Mouse (Mus musculus) hindbrain, embryonic 14.5 days (tissue): ENCODE results near the gene Plxnb1. TPM values are rescaled to one million over a fixed set of nuclear protein-coding genes. Genes with fewer than 3 reads are reported as not detected.

Experiments used
- ATAC-seq: fragments of 200-750 bp; cut with Nextera tagmentation; 2 replicates; pipeline ENCODE4 v1.8.0; 2017; ENCODE audit warnings: moderate number of reproducible peaks, mild to moderate bottlenecking, moderate TSS enrichment, moderate library complexity; ENCODE audit not compliant: low FRiP score
- DNase-seq: peaks from one replicate; pipeline ENCODE4 v3.0.0-alpha.2; 2015; ENCODE audit warnings: low spot score
- H3K27ac ChIP-seq: fragments of 300-500 bp; sonication (generic); 2 replicates; pipeline ENCODE4 v1.5.1; 2014; ENCODE audit warnings: mild to moderate bottlenecking, moderate library complexity
- H3K27me3 ChIP-seq: fragments of 300-500 bp; sonication (generic); 2 replicates; pipeline ENCODE4 v1.6.1; 2014; ENCODE audit warnings: mild to moderate bottlenecking, low read length, mixed read lengths; ENCODE audit not compliant: control insufficient read depth, insufficient read depth
- H3K36me3 ChIP-seq: fragments of 300-500 bp; sonication (generic); replicated peaks from 2 replicates; pipeline ENCODE4 v1.6.1; 2014; ENCODE audit not compliant: control insufficient read depth, insufficient read depth
- H3K4me1 ChIP-seq: fragments of 300-500 bp; sonication (generic); replicated peaks from 2 replicates; pipeline ENCODE4 v1.6.1; 2014; ENCODE audit warnings: antibody characterized with exemption, low read length, mixed read lengths; ENCODE audit not compliant: control insufficient read depth, insufficient read depth
- H3K4me2 ChIP-seq: fragments of 300-500 bp; sonication (generic); replicated peaks from 2 replicates; pipeline ENCODE4 v1.6.1; 2014; ENCODE audit warnings: mild to moderate bottlenecking, moderate library complexity
- H3K4me3 ChIP-seq: fragments of 300-500 bp; sonication (generic); replicated peaks from 2 replicates; pipeline ENCODE4 v1.5.1; 2014; ENCODE audit warnings: mild to moderate bottlenecking, low read length
- H3K9ac ChIP-seq: fragments of 300-500 bp; sonication (generic); 2 replicates; pipeline ENCODE4 v1.6.1; 2014
- H3K9me3 ChIP-seq: fragments of 300-500 bp; sonication (generic); 2 replicates; pipeline ENCODE4 v1.6.1; 2016; ENCODE audit warnings: low read length; ENCODE audit not compliant: control insufficient read depth
- WGBS: fragments of 180-500 bp; shearing (Covaris S2); extraction: QIAGEN DNeasy Blood & Tissue Kit; methylation state at CpG from one replicate; pipeline ENCODE4 v1.1.7; 2014; 5-methylcytosine and 5-hydroxymethylcytosine counted together
- polyA plus RNA-seq: library from polyadenylated mRNA; unstranded; fragments of >200 nt; fragmentation: Nextera tagmentation; extraction: Ambion mirVana; gene quantifications from 2 replicates; pipeline ENCODE4 v1.2.1, GENCODE M21; 2014

The Plxnb1 gene
- polyA plus RNA-seq, 1 experiment from 2014 or later = 16.6 TPM

DNA sequence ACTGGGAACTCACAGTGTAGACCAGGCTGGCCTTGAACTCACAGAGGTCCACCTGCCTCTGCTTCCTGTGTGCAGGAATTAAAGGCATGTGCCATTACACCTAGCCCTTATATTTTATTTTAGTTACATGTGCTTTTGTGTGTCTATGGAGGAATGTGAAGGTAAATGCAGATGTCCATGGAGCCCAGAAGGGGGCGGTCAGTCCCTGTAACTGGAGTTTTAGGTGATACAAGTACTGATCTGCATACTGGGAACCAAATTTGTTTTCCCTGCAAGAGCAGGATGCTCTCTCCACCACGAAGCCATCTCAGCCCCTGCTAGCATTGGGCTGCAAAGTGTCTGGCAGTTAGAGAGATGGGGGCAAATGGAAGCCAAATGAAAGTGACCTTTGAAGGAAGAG, 10.3 kb upstream of the Plxnb1 start:
- Histone ChIP-seq H3K36me3 (peaks cover 18% of the 10 kb centered on the region), H3K9ac (no peak overlapping the region), H3K4me2 (no peak overlapping the region), H3K4me3 (no peak overlapping the region), H3K4me1 (peaks cover 18% of the 10 kb centered on the region), H3K27ac (no peak overlapping the region), H3K9me3 (no peaks in the 10 kb centered on the region), H3K27me3 (no peaks in the 10 kb centered on the region)
- 16% methylated on average over 2 of the region's 2 CpGs for WGBS
- DNase-seq (no peak), ATAC-seq (no peak)

DNA sequence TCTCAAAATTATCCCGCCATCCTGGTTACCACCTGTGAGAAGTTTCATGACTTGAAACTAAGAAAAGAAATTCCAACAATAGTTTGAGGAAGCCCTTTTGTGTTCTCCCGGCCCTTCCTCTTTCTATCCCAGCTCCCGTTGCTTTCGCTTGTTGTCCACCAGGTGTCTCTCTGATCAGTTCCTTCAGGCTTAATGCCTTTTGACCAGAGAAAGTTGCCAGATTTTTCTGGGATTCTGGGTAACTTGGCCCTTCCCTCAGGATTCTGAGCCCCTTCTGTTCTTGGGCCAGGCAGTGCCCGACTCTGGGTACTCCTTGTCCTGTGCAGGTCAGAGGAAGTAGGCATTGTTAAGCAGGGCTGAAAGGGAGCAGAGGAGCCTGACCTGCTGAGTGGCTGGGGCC, 7.2 kb upstream of the Plxnb1 start:
- no peak overlapping the region for H3K27ac ChIP-seq
- 15% methylated on average over 5 of the region's 5 CpGs for WGBS
- no peak overlapping the region for H3K4me2 ChIP-seq
- H3K9ac ChIP-seq = no peak overlapping the region
- DNase-seq (peak; percentile 73), ATAC-seq (no peak)
- no peak overlapping the region for H3K4me3 ChIP-seq
- H3K36me3 ChIP-seq = peaks cover 31% of the 10 kb centered on the region
- H3K4me1 ChIP-seq = peaks cover 6% of the 10 kb centered on the region
- H3K9me3 ChIP-seq = no peaks in the 10 kb centered on the region
- H3K27me3 ChIP-seq = no peaks in the 10 kb centered on the region

DNA sequence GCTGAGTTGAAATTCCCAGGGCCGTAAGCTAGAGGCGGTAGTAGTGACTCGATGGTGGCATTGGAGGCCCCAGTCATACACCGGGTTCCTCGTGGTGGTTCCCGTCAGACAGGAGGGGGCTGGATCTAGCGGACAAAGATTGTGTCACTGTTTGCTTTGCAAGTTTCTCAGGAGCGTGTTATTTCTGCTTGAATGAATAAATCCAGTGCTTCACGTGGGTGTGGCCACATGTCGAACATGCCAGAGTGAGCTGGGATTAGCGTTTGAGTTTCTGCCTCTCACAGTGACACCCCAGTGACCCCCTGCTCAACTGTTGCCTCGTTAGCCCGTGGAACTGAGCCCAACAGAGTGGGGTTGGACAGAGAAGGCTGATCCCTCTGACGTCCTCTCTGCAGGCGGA, 4.7 kb upstream of the Plxnb1 start:
- no peaks in the 10 kb centered on the region for H3K27me3 ChIP-seq
- H3K9me3 ChIP-seq = no peaks in the 10 kb centered on the region
- H3K36me3 ChIP-seq = peaks cover 31% of the 10 kb centered on the region
- DNase-seq = no peak
- no peak overlapping the region for H3K4me3 ChIP-seq
- no peak overlapping the region for H3K27ac ChIP-seq
- 51% methylated on average over 15 of the region's 15 CpGs for WGBS
- H3K9ac ChIP-seq = no peak overlapping the region
- H3K4me2 ChIP-seq = no peak overlapping the region
- ATAC-seq = no peak
- peaks cover 9% of the 10 kb centered on the region for H3K4me1 ChIP-seq

DNA sequence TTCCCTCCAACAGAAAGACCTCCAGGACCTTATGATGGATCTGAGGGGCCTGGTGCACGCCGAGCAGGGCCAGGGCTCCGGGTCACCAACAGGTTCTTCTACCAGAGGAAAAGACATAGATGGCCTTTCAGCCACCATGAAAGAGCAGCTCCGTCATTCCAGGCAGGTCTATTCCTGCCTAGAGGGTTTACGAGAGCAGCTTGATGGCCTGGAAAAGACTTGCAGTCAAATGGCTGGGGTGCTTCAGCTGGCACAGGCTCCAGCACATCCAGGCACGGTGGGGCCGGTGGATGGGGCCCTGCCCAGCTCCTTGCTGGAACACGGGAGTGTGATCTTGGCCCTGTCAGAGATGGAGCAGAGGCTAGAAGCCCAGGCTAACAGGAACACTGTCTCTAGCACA, 3.4 kb upstream of the Plxnb1 start:
- H3K4me2 ChIP-seq = no peak overlapping the region
- no peak overlapping the region for H3K9ac ChIP-seq
- peaks cover 12% of the 10 kb centered on the region for H3K4me1 ChIP-seq
- ATAC-seq = no peak
- H3K36me3 ChIP-seq = peaks cover 31% of the 10 kb centered on the region
- 98% methylated on average over 8 of the region's 8 CpGs for WGBS
- no peak overlapping the region for H3K4me3 ChIP-seq
- no peak for DNase-seq
- H3K27ac ChIP-seq = no peak overlapping the region
- no peaks in the 10 kb centered on the region for H3K9me3 ChIP-seq
- H3K27me3 ChIP-seq = no peaks in the 10 kb centered on the region

DNA sequence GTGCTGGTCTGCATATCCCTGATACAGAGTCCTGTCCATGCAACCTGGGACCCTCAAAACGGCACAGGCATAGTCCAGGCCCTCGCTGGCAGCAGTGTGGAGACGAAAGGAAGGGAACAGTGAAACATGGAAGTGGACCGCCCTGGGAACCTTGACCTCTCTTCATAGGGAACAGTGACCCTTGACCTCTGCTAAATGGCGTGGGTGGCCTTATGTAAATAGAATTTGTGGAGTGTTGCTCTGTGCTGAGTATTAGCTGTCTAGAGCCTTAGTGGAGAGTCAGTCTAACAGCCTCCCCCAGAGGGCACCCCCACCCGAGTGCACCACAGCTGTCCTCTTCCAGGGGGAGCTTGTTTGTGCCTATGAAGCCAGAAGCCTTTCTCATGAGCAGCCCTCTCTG, 2.4 kb upstream of the Plxnb1 start:
- Histone ChIP-seq H3K9ac (no peak overlapping the region), H3K4me3 (no peak overlapping the region), H3K4me1 (peaks cover 22% of the 10 kb centered on the region), H3K4me2 (no peak overlapping the region), H3K27ac (no peak overlapping the region), H3K36me3 (peaks cover 31% of the 10 kb centered on the region), H3K9me3 (no peaks in the 10 kb centered on the region), H3K27me3 (no peaks in the 10 kb centered on the region)
- DNase-seq (no peak), ATAC-seq (no peak)
- WGBS = 30% methylated on average over 6 of the region's 6 CpGs

DNA sequence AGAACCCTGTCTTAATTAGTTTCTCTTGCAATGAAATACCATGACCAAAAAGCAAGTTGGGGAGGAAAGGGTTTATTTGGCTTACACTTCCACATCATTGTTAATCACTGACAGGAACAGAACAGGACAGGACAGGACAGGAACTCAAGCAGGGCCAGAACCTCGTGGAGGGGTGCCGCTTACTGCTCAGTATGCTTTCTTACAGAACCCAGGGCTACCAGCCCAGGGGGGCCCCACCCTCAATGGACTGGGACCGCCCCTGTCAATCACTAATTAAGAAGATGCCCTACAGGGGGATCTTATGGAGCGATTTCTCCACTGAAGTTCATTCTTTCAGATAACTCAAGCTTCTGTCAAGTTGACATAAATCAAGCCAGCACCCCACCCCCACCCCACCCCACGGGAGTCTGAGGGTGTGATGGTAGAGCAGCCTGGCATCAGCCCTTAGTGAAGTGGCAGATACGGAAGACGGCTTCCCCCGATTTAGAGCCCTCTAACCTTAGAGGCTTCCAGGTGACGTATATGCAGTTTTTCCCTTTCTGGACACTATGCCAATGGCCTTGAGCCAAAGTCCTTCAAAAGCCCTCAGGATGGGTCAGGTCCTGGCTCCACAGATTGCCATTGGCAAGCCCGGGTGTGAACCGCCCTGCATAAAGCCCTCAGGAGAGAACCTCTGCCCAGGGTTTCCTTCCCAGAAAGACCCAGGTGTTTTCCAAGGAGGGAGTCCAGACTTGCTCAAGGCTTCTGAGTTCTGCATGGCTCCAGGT, 1.2 kb upstream of the Plxnb1 start:
- peaks cover 34% of the 10 kb centered on the region for H3K4me1 ChIP-seq
- no peak for ATAC-seq
- peak overlapping the region; percentile 83 for H3K4me3 ChIP-seq
- 15% methylated on average over 11 of the region's 11 CpGs for WGBS
- DNase-seq = no peak
- H3K27me3 ChIP-seq = no peaks in the 10 kb centered on the region
- H3K9ac ChIP-seq = peak overlapping the region; percentile 95
- peaks cover 31% of the 10 kb centered on the region for H3K36me3 ChIP-seq
- H3K9me3 ChIP-seq = no peaks in the 10 kb centered on the region
- peak overlapping the region; percentile 99 for H3K27ac ChIP-seq
- peak overlapping the region; percentile 62 for H3K4me2 ChIP-seq

DNA sequence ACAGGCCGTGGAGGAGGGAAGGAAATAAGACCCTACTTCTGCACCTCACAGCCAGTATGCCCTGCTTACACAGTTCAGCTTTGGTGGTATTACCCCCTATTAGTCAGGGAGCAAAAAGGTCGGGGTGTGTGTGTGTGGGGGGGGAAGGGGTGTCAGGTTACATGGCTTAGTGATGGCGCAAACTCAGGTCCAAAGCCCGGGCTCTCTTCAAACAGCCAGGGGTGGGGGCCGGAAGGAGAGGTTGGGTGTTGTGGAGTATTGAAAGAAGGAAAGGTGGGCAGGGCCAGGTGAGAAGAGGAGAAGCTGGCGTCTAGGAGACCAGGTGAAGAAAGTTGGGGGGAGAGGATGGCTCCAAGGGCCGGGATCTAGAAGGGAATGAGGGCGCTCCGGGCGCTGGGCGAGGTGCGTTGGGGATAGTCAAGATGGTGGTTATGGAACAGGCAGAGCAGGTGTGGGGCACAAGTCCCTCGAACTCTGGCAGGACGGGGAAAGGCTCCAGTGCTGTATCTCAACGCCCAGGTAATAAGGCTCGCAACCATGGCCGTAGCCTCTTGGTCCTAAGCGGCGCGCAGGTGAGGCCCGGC, 544 bp upstream of the Plxnb1 start:
- Histone ChIP-seq H3K9me3 (no peaks in the 10 kb centered on the region), H3K9ac (peak overlapping the region; percentile 95), H3K4me2 (peak overlapping the region; percentile 62), H3K27ac (peak overlapping the region; percentile 99), H3K4me3 (peak overlapping the region; percentile 83), H3K27me3 (no peaks in the 10 kb centered on the region), H3K4me1 (peaks cover 37% of the 10 kb centered on the region), H3K36me3 (peaks cover 27% of the 10 kb centered on the region)
- ATAC-seq = no peak
- under 1% methylated on average over 21 of the region's 21 CpGs for WGBS
- DNase-seq = no peak

DNA sequence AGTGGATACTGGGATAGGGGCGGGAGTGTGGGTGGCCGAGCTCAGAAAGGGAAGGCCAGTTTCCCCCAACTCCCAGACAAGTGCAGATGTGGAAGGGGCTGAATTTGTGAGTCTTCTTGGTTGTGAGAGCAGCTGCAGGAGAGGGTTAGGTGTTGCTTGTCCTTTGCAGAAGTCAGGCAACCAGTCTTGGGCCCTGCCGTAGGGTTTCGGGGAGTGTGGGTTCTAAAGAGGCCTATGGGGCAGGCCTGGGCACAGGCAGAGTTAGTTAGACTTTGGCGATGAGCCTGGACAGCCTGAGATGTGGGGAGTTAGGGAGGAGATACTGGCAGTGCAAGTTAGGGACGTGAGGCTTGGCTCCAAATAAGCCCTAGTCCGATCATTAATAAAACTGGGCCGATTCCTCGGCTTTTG, 1.1 kb downstream of the Plxnb1 start:
- Histone ChIP-seq H3K9ac (peak overlapping the region; percentile 95), H3K4me2 (peak overlapping the region; percentile 62), H3K4me1 (peaks cover 37% of the 10 kb centered on the region), H3K4me3 (peak overlapping the region; percentile 83), H3K36me3 (peaks cover 28% of the 10 kb centered on the region), H3K27ac (peak overlapping the region; percentile 99), H3K27me3 (no peaks in the 10 kb centered on the region), H3K9me3 (no peaks in the 10 kb centered on the region)
- no peak for ATAC-seq
- 5% methylated on average over 9 of the region's 9 CpGs for WGBS
- peak; percentile 53 for DNase-seq

DNA sequence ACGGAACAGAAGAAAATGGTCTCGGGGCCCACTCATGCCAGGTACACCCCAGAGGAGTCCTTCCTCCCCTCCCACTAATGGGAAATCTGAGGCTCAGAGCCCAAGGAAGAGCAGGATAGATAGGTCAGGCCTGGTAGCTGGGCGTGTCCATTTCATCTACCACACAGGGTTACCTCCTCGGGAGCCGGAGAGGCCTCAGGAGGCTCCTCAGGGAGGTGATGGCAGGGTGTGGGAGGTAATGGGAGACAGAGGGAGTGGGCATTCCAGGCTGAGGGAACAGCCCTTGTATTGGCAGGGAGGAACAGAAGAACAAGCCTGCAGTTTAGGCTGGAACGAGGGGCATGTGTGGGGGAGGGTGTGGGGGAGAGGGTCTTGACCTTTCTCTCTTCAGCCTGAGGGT, 1.7 kb downstream of the Plxnb1 start:
- Histone ChIP-seq H3K36me3 (peaks cover 26% of the 10 kb centered on the region), H3K27me3 (no peaks in the 10 kb centered on the region), H3K9ac (peak overlapping the region; percentile 95), H3K4me3 (peak overlapping the region; percentile 83), H3K27ac (peak overlapping the region; percentile 99), H3K4me2 (peak overlapping the region; percentile 62), H3K4me1 (peaks cover 37% of the 10 kb centered on the region), H3K9me3 (no peaks in the 10 kb centered on the region)
- DNase-seq (no peak), ATAC-seq (no peak)
- 9% methylated on average over 6 of the region's 6 CpGs for WGBS
